Mouse (Mus musculus) neutrophil, adult 5-6 weeks (primary cell): ENCODE measurements around the gene Sgsm3. TPM values are rescaled to one million over a fixed set of nuclear protein-coding genes. Genes with fewer than 3 reads are reported as not detected.

ENCODE experiments used
- ATAC-seq: fragments of 151-379, 151-347 bp; 2 replicates; pipeline ENCODE4 v1.8.0; 2017; ENCODE audit warnings: mild to moderate bottlenecking, moderate TSS enrichment; ENCODE audit not compliant: insufficient number of reproducible peaks, poor library complexity, low FRiP score, severe bottlenecking; ENCODE audit errors: extremely low read depth
- total RNA-seq: library from RNA; stranded (forward); fragments of 200-1000 nt; gene quantifications from 2 replicates; pipeline ENCODE4 v1.2.3, GENCODE M21; 2017

Sgsm3 gene
- total RNA-seq, 1 experiment from 2014 or later = 13.3 TPM

- no peak for ATAC-seq
Observed at GRCm38 (mm10) chr15:80974311-80974710, 3.3 kb upstream of the Sgsm3 start.

GRCm38 (mm10) chr15:80975666-80976065 is 1.9 kb upstream of the Sgsm3 start:
- ATAC-seq = no peak

- ATAC-seq = no peak
Observed at GRCm38 (mm10) chr15:80979611-80980010, 2.0 kb downstream of the Sgsm3 start.

- ATAC-seq = no peak
Observed at GRCm38 (mm10) chr15:80981176-80981575, 3.6 kb downstream of the Sgsm3 start.

- ATAC-seq = no peak
Observed at GRCm38 (mm10) chr15:80983264-80983663, 5.7 kb downstream of the Sgsm3 start.

GRCm38 (mm10) chr15:80988331-80988730 is 10.8 kb downstream of the Sgsm3 start:
- no peak for ATAC-seq

GRCm38 (mm10) chr15:80989712-80990111 is 12.1 kb downstream of the Sgsm3 start:
- no peak for ATAC-seq

GRCm38 (mm10) chr15:80994959-80995358 is 17.4 kb downstream of the Sgsm3 start:
- no peak for ATAC-seq

- ATAC-seq = no peak
Observed at GRCm38 (mm10) chr15:80996090-80996835, 18.7 kb downstream of the Sgsm3 start.

- ATAC-seq = no peak
Observed at GRCm38 (mm10) chr15:80997077-80997476, 19.5 kb downstream of the Sgsm3 start.

- ATAC-seq = no peak
Observed at GRCm38 (mm10) chr15:81000419-81001138, 23.0 kb downstream of the Sgsm3 start.

GRCm38 (mm10) chr15:81006127-81006735 is 28.7 kb downstream of the Sgsm3 start:
- no peak for ATAC-seq

- ATAC-seq = no peak
Observed at GRCm38 (mm10) chr15:81007339-81007738, 29.8 kb downstream of the Sgsm3 start.

- no peak for ATAC-seq
Observed at GRCm38 (mm10) chr15:81007905-81008304, 30.3 kb downstream of the Sgsm3 start.

GRCm38 (mm10) chr15:81008689-81009123 is 31.1 kb downstream of the Sgsm3 start:
- ATAC-seq = no peak

GRCm38 (mm10) chr15:81010114-81010513 is 32.5 kb downstream of the Sgsm3 start:
- no peak for ATAC-seq

GRCm38 (mm10) chr15:81011523-81011922 is 34.0 kb downstream of the Sgsm3 start:
- no peak for ATAC-seq

- no peak for ATAC-seq
Observed at GRCm38 (mm10) chr15:81012359-81012758, 34.8 kb downstream of the Sgsm3 start.

GRCm38 (mm10) chr15:81013186-81013585 is 35.6 kb downstream of the Sgsm3 start:
- ATAC-seq = no peak
